Comparison of ENCODE assay signal across 9 mouse cellular contexts in the genomic region with DNA sequence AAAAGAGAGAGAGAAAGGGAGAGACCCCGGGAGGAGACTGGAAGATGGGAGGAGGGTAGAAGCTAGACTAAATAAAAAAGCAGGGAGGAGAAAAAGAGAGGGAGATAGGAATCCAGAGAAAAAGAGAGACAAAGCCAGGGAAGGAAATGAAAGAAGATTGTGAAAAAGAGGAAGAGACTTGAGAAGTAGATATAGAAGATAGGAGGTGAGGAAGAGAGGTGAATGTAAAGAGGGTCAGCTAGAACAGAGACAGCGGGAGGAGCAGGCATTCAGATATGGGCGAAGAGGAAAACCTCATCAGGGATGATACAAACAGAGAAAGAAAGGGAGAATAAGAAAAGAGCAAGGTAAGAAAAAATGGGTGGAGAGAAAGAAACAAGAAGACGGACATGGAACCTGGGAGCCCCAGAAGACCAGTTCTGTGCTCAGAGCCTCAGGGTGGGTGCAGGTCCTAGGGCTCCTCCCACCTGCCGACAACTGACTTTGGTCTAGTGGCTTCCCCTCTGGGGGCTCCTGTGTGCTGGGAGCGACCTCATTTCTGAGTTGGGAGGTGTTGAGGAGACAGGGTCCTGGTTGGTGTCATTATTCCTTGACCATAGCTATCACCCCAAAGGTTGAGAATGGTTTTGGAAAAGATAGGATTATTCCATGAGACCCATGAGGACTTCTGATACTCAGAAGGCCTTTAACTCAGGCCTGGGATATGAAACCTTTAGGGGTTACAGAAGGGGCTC. TPM values are rescaled to one million over a fixed set of nuclear protein-coding genes. Genes with fewer than 3 reads are reported as not detected.
DNase-seq lines count a peak whose midpoint lies in the region; ATAC-seq and TF ChIP-seq lines count a peak whose summit lies in the region.
"Had no signal": no experiment of that assay in that cellular context is flagged by ENCODE, and none has a peak within 500 bp of the region (broad histone marks: within the 10 kb centered on the region; RNA-seq: fewer than 3 reads in every experiment).

No protein-coding gene starts in this region.

- no peaks in the 10 kb centered on the region for H3K9me3 ChIP-seq in heart, embryonic 13.5 days
- H3K9me3 ChIP-seq in MEL (replicated peaks; ENCODE audit: insufficient read depth, low read length): no peaks in the 10 kb centered on the region
- H3K9me3 ChIP-seq in forebrain, embryonic 11.5 days (ENCODE audit: control insufficient read depth, low read length): no peaks in the 10 kb centered on the region
- no peaks in the 10 kb centered on the region for H3K9me3 ChIP-seq in limb, embryonic 13.5 days
- H3K9me3 ChIP-seq in stomach, embryonic 14.5 days (ENCODE audit: control insufficient read depth, low read depth, low read length): no peaks in the 10 kb centered on the region

- ATAC-seq in heart, embryonic 13.5 days (ENCODE audit: extremely low read depth, insufficient number of reproducible peaks, low FRiP score, low TSS enrichment): no peak
- ATAC-seq in forebrain, embryonic 11.5 days (replicated peaks; ENCODE audit: low FRiP score): no peak
- ATAC-seq in limb, embryonic 13.5 days (ENCODE audit: low FRiP score, low read depth): no peak
- ATAC-seq in stomach, embryonic 14.5 days (ENCODE audit: insufficient number of reproducible peaks, insufficient read depth, low FRiP score, low read depth): no peak

- no peak for DNase-seq in heart, adult 9 months (ENCODE audit: low spot score in 2 of 2)
- peak; percentile 47 for DNase-seq in MEL (ENCODE audit: low read depth, low spot score)
- peak; percentile 55 for DNase-seq in forebrain, embryonic 11.5 days (ENCODE audit: low spot score)
- no peak for DNase-seq in layer of hippocampus, adult 8-10 months (ENCODE audit: low spot score in 2 of 2)
- no peak for DNase-seq in ovary, adult 18-20 months (ENCODE audit: low spot score)

- peak overlapping the region; percentile 98 for H3K9ac ChIP-seq in heart, embryonic 13.5 days
- peak overlapping the region; percentile 64 for H3K9ac ChIP-seq in MEL (ENCODE audit: control insufficient read depth, low read depth, low read length, poor library complexity, severe bottlenecking)
- H3K9ac ChIP-seq in forebrain, embryonic 11.5 days (ENCODE audit: low read length): peak overlapping the region; percentile 91
- peak overlapping the region; percentile 94 for H3K9ac ChIP-seq in limb, embryonic 13.5 days
- peak overlapping the region; percentile 83 for H3K9ac ChIP-seq in stomach, embryonic 14.5 days (replicated peaks; ENCODE audit: low read depth, low read length)

- 3% methylated on average over 6 of the region's 6 CpGs for WGBS in heart, embryonic 13.5 days
- WGBS in forebrain, embryonic 11.5 days: 6% methylated on average over 6 of the region's 6 CpGs
- WGBS in limb, embryonic 13.5 days: 2% methylated on average over 6 of the region's 6 CpGs
- under 1% methylated on average over 6 of the region's 6 CpGs for WGBS in stomach, embryonic 14.5 days

- no peak for TF ChIP-seq POLR2A in MEL (IDR thresholded peaks at IDR 0.05; ENCODE audit: control insufficient read depth in 1 of 2, insufficient read depth in 1 of 2, low read depth in 1 of 2, low read length in 2 of 2, poor library complexity in 1 of 2)

- TF ChIP-seq EP300 in MEL (IDR thresholded peaks at IDR 0.05; ENCODE audit: low read depth in 1 of 2, low read length in 2 of 2): peak in 1 of 2 experiments; percentile 59; a peak in 2 of 4 replicates

- H3K4me2 ChIP-seq in heart, embryonic 13.5 days: peak overlapping the region; percentile 84
- peak overlapping the region; percentile 88 for H3K4me2 ChIP-seq in forebrain, embryonic 11.5 days (ENCODE audit: low read depth, low read length, severe bottlenecking)
- peak overlapping the region; percentile 88 for H3K4me2 ChIP-seq in limb, embryonic 13.5 days (replicated peaks)
- peak overlapping the region; percentile 73 for H3K4me2 ChIP-seq in stomach, embryonic 14.5 days (replicated peaks; ENCODE audit: low read depth, low read length)

- no peaks in the 10 kb centered on the region; the same call in 1 of the 2 replicates for H3K79me2 ChIP-seq in MEL (ENCODE audit: control insufficient read depth, insufficient read depth, low read length, poor library complexity)

- peaks cover 59% of the 10 kb centered on the region for H3K4me1 ChIP-seq in heart, embryonic 13.5 days
- H3K4me1 ChIP-seq in MEL (ENCODE audit: control insufficient read depth in 1 of 2, insufficient read depth in 2 of 2, low read length in 2 of 2): peaks cover 2 to 16% of the 10 kb centered on the region in 2 experiments; a peak in 3 of 4 replicates
- peaks cover 2% of the 10 kb centered on the region; the same call in 1 of the 2 replicates for H3K4me1 ChIP-seq in forebrain, embryonic 11.5 days (replicated peaks; ENCODE audit: control insufficient read depth, insufficient read depth, low read length)
- peaks cover 51% of the 10 kb centered on the region for H3K4me1 ChIP-seq in limb, embryonic 13.5 days
- H3K4me1 ChIP-seq in stomach, embryonic 14.5 days (ENCODE audit: control insufficient read depth, insufficient read depth, low read length): peaks cover 34% of the 10 kb centered on the region

- TF ChIP-seq RAD21 in MEL (IDR thresholded peaks at IDR 0.05; ENCODE audit: low read depth, low read length): no peak

- peak overlapping the region; percentile 99 for H3K27ac ChIP-seq in heart, embryonic 13.5 days (replicated peaks)
- H3K27ac ChIP-seq in MEL (ENCODE audit: control insufficient read depth, low read depth, low read length): peak overlapping the region; percentile 76
- peak overlapping the region; percentile 99 for H3K27ac ChIP-seq in forebrain, embryonic 11.5 days (ENCODE audit: low read depth, low read length)
- H3K27ac ChIP-seq in limb, embryonic 13.5 days: peak overlapping the region; percentile 100
- H3K27ac ChIP-seq in stomach, embryonic 14.5 days (ENCODE audit: low read length): peak overlapping the region; percentile 99

- TF ChIP-seq CTCF in MEL (IDR thresholded peaks at IDR 0.05 in 2 of 3, conservative IDR thresholded peaks at IDR 0.05 in 1 of 3; ENCODE audit: control insufficient read depth in 1 of 3, insufficient read depth in 1 of 3, low read depth in 2 of 3, low read length in 3 of 3, poor library complexity in 1 of 3, severe bottlenecking in 1 of 3): no peak

- H3K36me3 ChIP-seq in heart, embryonic 13.5 days: peaks cover 41% of the 10 kb centered on the region
- peaks cover 0 to 9% of the 10 kb centered on the region in 2 experiments; a peak in 2 of 4 replicates for H3K36me3 ChIP-seq in MEL (ENCODE audit: control insufficient read depth in 1 of 2, insufficient read depth in 2 of 2, low read length in 2 of 2)
- no peaks in the 10 kb centered on the region; the same call in 1 of the 2 replicates for H3K36me3 ChIP-seq in forebrain, embryonic 11.5 days (ENCODE audit: control insufficient read depth, insufficient read depth, low read length)
- H3K36me3 ChIP-seq in limb, embryonic 13.5 days: peaks cover 39% of the 10 kb centered on the region
- peaks cover 30% of the 10 kb centered on the region for H3K36me3 ChIP-seq in stomach, embryonic 14.5 days (ENCODE audit: control insufficient read depth, insufficient read depth, low read length)

- H3K4me3 ChIP-seq in heart, embryonic 13.5 days: peak overlapping the region; percentile 89
- peak overlapping the region; percentile 66 to 96 for H3K4me3 ChIP-seq in MEL (ENCODE audit: control insufficient read depth in 1 of 2, insufficient read depth in 1 of 2, low read depth in 2 of 2, low read length in 2 of 2)
- peak overlapping the region; percentile 83 for H3K4me3 ChIP-seq in forebrain, embryonic 11.5 days (ENCODE audit: low read depth, low read length)
- H3K4me3 ChIP-seq in limb, embryonic 13.5 days: peak overlapping the region; percentile 83
- H3K4me3 ChIP-seq in stomach, embryonic 14.5 days (ENCODE audit: low read depth, low read length): peak overlapping the region; percentile 84

- H3K27me3 ChIP-seq in heart, embryonic 13.5 days (replicated peaks): no peaks in the 10 kb centered on the region
- no peaks in the 10 kb centered on the region for H3K27me3 ChIP-seq in MEL (ENCODE audit: control insufficient read depth in 1 of 2, insufficient read depth in 2 of 2, low read length in 2 of 2)
- no peaks in the 10 kb centered on the region for H3K27me3 ChIP-seq in forebrain, embryonic 11.5 days (ENCODE audit: control insufficient read depth, insufficient read depth, low read length)
- H3K27me3 ChIP-seq in limb, embryonic 13.5 days: no peaks in the 10 kb centered on the region
- no peaks in the 10 kb centered on the region for H3K27me3 ChIP-seq in stomach, embryonic 14.5 days (ENCODE audit: control insufficient read depth, insufficient read depth, low read length)

RNA-seq across cellular contexts. Expression of gene Spaca6, which starts 2.3 kb away (rescaled TPM):
- polyA plus RNA-seq in heart, embryonic 13.5 days (2015; fragmentation: Nextera tagmentation; extraction: Ambion mirVana): 24.2 and 27.0 TPM in 2 replicates
- 1.0 and 1.6 TPM in 2 replicates for total RNA-seq in MEL (2012; rRNA removed)
- 1 to 10 TPM in 1 of 2 experiments, not detected in 1; 6.4 TPM for polyA plus RNA-seq in MEL (2012; ENCODE audit: insufficient read depth in 1 of 2, insufficient read length in 2 of 2, low read depth in 1 of 2, low replicate concordance in 2 of 2, missing spikeins in 1 of 2)
- polyA plus RNA-seq in forebrain, embryonic 11.5 days (2014; fragmentation: Nextera tagmentation; extraction: Ambion mirVana): 38.3 and 43.0 TPM in 2 replicates
- 56.0 and 59.7 TPM in 2 replicates for polyA plus RNA-seq in limb, embryonic 13.5 days (2015; fragmentation: Nextera tagmentation; extraction: Ambion mirVana)
- polyA plus RNA-seq in stomach, embryonic 14.5 days (2014; fragmentation: Nextera tagmentation; extraction: Ambion mirVana): 40.9 and 42.9 TPM in 2 replicates
- total RNA-seq in layer of hippocampus, adult 8-10 months (2022): 100 to 1,000 TPM in 3 of 4 experiments, 10 to 100 TPM in 1; 88.5 to 132 (median 119) TPM

RNA-seq across cellular contexts. Expression of gene Has1, which starts 25.8 kb away (rescaled TPM):
- 0.55 and 0.66 TPM in 2 replicates for polyA plus RNA-seq in heart, embryonic 13.5 days (2015; fragmentation: Nextera tagmentation; extraction: Ambion mirVana)
- not detected in 2 replicates for total RNA-seq in MEL (2012; rRNA removed)
- polyA plus RNA-seq in MEL (2012; ENCODE audit: insufficient read depth in 1 of 2, insufficient read length in 2 of 2, low read depth in 1 of 2, low replicate concordance in 2 of 2, missing spikeins in 1 of 2): under 1 TPM in 1 of 2 experiments, not detected in 1; 0.13 TPM
- polyA plus RNA-seq in forebrain, embryonic 11.5 days (2014; fragmentation: Nextera tagmentation; extraction: Ambion mirVana): 1.3 and 1.5 TPM in 2 replicates
- 1.5 and 1.7 TPM in 2 replicates for polyA plus RNA-seq in limb, embryonic 13.5 days (2015; fragmentation: Nextera tagmentation; extraction: Ambion mirVana)
- 3.1 and 4.0 TPM in 2 replicates for polyA plus RNA-seq in stomach, embryonic 14.5 days (2014; fragmentation: Nextera tagmentation; extraction: Ambion mirVana)
- total RNA-seq in layer of hippocampus, adult 8-10 months (2022): under 1 TPM; 0.57 to 0.73 (median 0.60) TPM

RNA-seq across cellular contexts. Expression of gene Fpr1, which starts 54.5 kb away (rescaled TPM):
- polyA plus RNA-seq in heart, embryonic 13.5 days (2015; fragmentation: Nextera tagmentation; extraction: Ambion mirVana): 0.11 and 0.15 TPM in 2 replicates
- total RNA-seq in MEL (2012; rRNA removed): not detected in 2 replicates
- polyA plus RNA-seq in MEL (2012; ENCODE audit: insufficient read depth in 1 of 2, insufficient read length in 2 of 2, low read depth in 1 of 2, low replicate concordance in 2 of 2, missing spikeins in 1 of 2): not detected
- polyA plus RNA-seq in forebrain, embryonic 11.5 days (2014; fragmentation: Nextera tagmentation; extraction: Ambion mirVana): 0.20 TPM in 1 of 2 replicates, not detected in the other
- not detected in 2 replicates for polyA plus RNA-seq in limb, embryonic 13.5 days (2015; fragmentation: Nextera tagmentation; extraction: Ambion mirVana)
- 0.30 and 0.32 TPM in 2 replicates for polyA plus RNA-seq in stomach, embryonic 14.5 days (2014; fragmentation: Nextera tagmentation; extraction: Ambion mirVana)
- not detected for total RNA-seq in layer of hippocampus, adult 8-10 months (2022)
- total RNA-seq: layer of hippocampus, postnatal 36 days had no signal

RNA-seq across cellular contexts. Expression of gene Fpr2, which starts 58.4 kb away (rescaled TPM):
- not detected in 2 replicates for polyA plus RNA-seq in heart, embryonic 13.5 days (2015; fragmentation: Nextera tagmentation; extraction: Ambion mirVana)
- total RNA-seq in MEL (2012; rRNA removed): not detected in 2 replicates
- polyA plus RNA-seq in MEL (2012; ENCODE audit: insufficient read depth in 1 of 2, insufficient read length in 2 of 2, low read depth in 1 of 2, low replicate concordance in 2 of 2, missing spikeins in 1 of 2): not detected
- polyA plus RNA-seq in forebrain, embryonic 11.5 days (2014; fragmentation: Nextera tagmentation; extraction: Ambion mirVana): not detected in 2 replicates
- not detected in 2 replicates for polyA plus RNA-seq in limb, embryonic 13.5 days (2015; fragmentation: Nextera tagmentation; extraction: Ambion mirVana)
- 0.55 TPM in 1 of 2 replicates, not detected in the other for polyA plus RNA-seq in stomach, embryonic 14.5 days (2014; fragmentation: Nextera tagmentation; extraction: Ambion mirVana)
- total RNA-seq in layer of hippocampus, adult 8-10 months (2022): not detected
- total RNA-seq: layer of hippocampus, postnatal 36 days had no signal

RNA-seq across cellular contexts. Expression of gene Fpr3, which starts 58.4 kb away (rescaled TPM):
- not detected in 2 replicates for polyA plus RNA-seq in heart, embryonic 13.5 days (2015; fragmentation: Nextera tagmentation; extraction: Ambion mirVana)
- total RNA-seq in MEL (2012; rRNA removed): not detected in 2 replicates
- not detected for polyA plus RNA-seq in MEL (2012; ENCODE audit: insufficient read depth in 1 of 2, insufficient read length in 2 of 2, low read depth in 1 of 2, low replicate concordance in 2 of 2, missing spikeins in 1 of 2)
- not detected in 2 replicates for polyA plus RNA-seq in forebrain, embryonic 11.5 days (2014; fragmentation: Nextera tagmentation; extraction: Ambion mirVana)
- polyA plus RNA-seq in limb, embryonic 13.5 days (2015; fragmentation: Nextera tagmentation; extraction: Ambion mirVana): not detected in 2 replicates
- not detected in 2 replicates for polyA plus RNA-seq in stomach, embryonic 14.5 days (2014; fragmentation: Nextera tagmentation; extraction: Ambion mirVana)
- total RNA-seq in layer of hippocampus, adult 8-10 months (2022): not detected
- total RNA-seq: layer of hippocampus, postnatal 36 days had no signal

Comparison
In these comparisons a context has a peak if more than half of its experiments do, and no peak if none do; other contexts are left out.
1. DNase-seq: peak in MEL (single experiment) and forebrain, embryonic 11.5 days (single experiment); none in heart, adult 9 months (0 of 2), layer of hippocampus, adult 8-10 months (0 of 2) and ovary, adult 18-20 months (single experiment).
2. Peak in every context shown above with its lines, with median percentiles within 50 percentile points of each other: H3K27ac ChIP-seq, H3K4me2 ChIP-seq, H3K4me3 ChIP-seq and H3K9ac ChIP-seq.